Mouse (Mus musculus) ES-E14 (cell line): ENCODE measurements around the gene Nme7.

Experiments used
- HCFC1 ChIP-seq: IDR thresholded peaks from 2 replicates; pipeline ENCODE4 v1.6.1; 2012; ENCODE audit warnings: low read length, inconsistent platforms, borderline replicate concordance; ENCODE audit not compliant: insufficient read depth
- ZC3H11A ChIP-seq: IDR thresholded peaks from 2 replicates; pipeline ENCODE4 v1.6.1; 2012; ENCODE audit warnings: low read depth, mild to moderate bottlenecking, inconsistent platforms, low read length, borderline replicate concordance

DNA sequence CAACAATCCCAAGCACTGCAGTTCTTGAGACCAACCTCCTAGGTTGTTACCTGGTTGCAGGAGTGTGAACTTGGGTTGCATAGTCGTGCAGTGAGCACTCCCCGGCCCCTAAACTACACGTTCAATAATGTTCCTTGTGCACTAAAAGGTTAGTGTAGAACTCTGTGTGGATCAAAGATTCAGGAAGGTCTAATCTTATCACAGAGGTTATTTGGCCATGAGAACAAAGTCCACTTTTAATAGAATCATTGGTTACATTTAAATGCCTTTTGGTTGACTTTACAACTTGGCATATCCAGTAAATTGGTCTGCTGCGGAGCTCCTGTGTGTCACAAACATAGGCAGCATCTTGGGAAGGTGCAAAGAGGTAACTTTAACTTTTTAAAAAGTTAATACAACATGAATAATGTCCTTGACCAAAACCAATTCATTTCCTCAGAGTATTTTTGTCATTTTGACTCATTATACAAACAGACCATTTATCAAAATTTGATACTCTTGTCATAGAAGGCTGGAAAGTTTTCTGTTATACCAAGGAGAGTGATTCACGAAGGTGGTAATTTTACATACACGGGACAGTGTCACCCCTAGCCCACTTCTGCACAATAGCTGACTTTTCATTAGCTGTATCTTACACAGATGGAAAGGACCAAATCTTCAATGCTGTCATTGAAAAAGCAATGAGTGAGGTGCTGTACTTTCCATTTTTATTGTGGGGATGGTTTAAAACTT is 116.9 kb downstream of the Nme7 start:
- no peak for TF ChIP-seq ZC3H11A
- TF ChIP-seq HCFC1, result no peak
